Mouse (Mus musculus): ENCODE data around the gene Acta2.

Acta2 gene

GRCm38 (mm10) chr19:34254880-34255681 lies at the start of gene Acta2:
Gene Acta2 (minus strand): TSS chr19:34255590.
- DNase-seq (ENCODE audit: inconsistent age in 2 of 2, low spot score in 1 of 2), result no peak

DNA sequence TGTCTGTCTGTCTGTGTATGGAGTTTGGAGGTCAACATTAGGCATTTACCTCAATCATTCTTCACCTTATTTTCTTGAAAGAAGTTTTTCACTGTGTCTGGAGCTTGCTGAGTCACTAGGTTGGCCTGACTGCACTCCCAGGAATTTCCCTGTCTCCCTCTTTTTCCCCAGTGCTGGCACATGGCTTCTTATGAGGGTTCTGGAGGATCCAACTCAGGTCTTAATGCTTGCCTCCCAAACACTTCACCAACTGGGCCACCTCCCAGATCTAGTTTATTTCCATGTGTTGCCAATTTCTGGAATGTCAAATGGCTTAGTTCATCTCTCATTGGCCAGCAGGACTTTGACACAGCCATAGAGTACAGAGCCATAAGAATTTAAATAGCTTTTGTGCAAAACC lies 49.5 kb upstream of the Acta2 start:
- no peak for DNase-seq (ENCODE audit: inconsistent age in 2 of 2, low spot score in 1 of 2)

GRCm38 (mm10) chr19:34300430-34300829 lies 45.0 kb upstream of the Acta2 start:
- DNase-seq (ENCODE audit: inconsistent age in 2 of 2, low spot score in 1 of 2), result no peak

DNA sequence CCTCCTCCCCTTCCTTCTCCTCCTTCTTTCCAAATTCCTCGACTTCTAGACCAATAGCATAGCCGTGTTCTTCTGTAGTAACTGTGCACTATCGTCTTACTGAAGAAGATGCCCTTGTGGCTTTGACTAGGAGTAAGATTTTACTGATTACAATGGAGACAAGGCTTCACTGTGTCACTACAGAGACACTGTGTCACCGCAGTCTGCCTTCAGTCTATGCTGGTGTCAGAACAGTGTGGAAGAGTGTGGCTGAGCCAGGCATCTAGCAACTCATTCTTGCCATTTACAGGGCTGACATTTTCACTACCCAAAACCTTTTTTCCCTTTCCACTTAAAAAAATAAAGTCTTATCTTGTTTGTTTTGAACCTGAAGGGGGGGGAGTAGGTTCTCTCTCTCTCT lies 43.8 kb upstream of the Acta2 start:
- no peak for DNase-seq (ENCODE audit: inconsistent age in 2 of 2, low spot score in 1 of 2)

DNA sequence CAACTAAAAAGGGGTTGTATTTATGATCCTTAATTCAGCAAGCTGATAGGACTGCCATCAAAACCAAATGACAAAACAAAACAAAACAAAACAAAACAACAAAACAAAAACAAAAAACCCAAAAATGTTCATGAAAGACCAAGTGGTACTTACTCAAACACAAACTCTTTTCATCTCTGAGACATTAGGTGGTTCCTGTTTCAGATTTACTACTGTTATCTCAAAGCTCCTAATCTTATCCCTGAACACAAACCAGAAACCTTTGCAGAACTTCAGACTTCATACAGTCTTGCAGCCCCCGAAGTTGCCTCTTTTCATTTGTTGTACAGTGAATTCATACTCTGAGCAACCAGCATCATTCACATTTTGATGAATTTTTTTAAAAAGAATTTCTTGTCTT lies 43.1 kb upstream of the Acta2 start:
- DNase-seq (ENCODE audit: inconsistent age in 2 of 2, low spot score in 1 of 2), result no peak

DNA sequence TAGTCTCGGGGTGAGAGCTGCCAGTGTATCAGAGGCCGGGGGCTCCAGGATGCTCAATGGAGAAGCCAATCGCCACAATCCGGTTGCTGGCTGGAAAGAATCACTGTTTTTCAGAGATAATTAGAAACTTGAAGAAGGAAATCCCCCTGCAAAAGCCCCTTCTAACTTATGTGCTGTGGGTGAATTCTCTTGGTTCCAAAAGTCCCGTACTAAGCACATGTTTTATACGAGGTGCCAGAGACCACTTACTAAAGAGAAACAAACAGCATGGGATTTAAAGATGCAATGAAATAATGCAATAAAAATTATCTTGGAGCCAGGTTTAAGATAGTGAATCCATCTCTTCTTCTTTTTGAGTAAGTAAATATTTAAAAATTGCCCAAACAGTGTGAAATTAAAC lies 40.1 kb upstream of the Acta2 start:
- DNase-seq (ENCODE audit: inconsistent age in 2 of 2, low spot score in 1 of 2), result no peak

- no peak for DNase-seq (ENCODE audit: inconsistent age in 2 of 2, low spot score in 1 of 2)
Observed at GRCm38 (mm10) chr19:34293376-34293947, 38.1 kb upstream of the Acta2 start.

DNA sequence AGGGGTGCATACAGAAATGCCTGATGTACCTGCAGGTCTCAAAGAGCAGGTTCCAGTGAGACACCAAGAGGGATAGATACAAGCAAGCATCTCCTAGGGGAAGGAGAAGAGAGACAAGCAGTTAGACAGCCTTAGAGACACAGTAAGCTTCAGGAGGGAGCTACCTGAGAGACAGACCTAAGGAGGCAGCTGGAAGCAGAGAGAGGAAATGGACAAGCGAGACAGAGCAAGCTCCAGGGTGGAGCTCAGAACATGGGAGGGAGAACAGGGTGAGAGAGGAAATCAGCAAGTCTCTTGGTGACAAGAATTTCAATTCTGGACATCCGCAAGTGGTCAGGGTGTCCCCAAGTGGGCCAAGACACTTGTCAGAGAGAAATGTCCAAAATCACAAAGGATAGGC lies 37.3 kb upstream of the Acta2 start:
- no peak for DNase-seq (ENCODE audit: inconsistent age in 2 of 2, low spot score in 1 of 2)

DNA sequence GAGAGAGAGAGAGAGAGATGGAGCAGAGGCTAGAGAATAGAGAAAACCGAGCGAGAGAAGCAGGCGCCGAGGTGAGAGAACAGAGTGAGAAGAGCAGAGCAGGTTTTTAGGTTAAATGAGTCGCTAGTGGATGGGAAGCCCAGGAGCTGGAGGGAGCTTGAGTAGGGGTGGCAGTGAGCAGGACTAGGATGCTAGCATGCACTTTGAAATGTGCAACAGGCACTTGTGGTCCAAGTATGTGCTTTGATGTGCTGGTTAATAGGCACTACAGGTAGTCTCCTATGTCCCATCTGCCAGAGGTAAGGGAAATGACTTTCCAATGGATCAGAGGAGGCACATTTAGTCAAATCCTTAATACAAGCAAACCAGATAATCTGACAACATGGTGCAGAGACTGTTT lies 36.6 kb upstream of the Acta2 start:
- DNase-seq (ENCODE audit: inconsistent age in 2 of 2, low spot score in 1 of 2), result no peak

GRCm38 (mm10) chr19:34291379-34291778 lies 36.0 kb upstream of the Acta2 start:
- DNase-seq (ENCODE audit: inconsistent age in 2 of 2, low spot score in 1 of 2), result no peak

DNA sequence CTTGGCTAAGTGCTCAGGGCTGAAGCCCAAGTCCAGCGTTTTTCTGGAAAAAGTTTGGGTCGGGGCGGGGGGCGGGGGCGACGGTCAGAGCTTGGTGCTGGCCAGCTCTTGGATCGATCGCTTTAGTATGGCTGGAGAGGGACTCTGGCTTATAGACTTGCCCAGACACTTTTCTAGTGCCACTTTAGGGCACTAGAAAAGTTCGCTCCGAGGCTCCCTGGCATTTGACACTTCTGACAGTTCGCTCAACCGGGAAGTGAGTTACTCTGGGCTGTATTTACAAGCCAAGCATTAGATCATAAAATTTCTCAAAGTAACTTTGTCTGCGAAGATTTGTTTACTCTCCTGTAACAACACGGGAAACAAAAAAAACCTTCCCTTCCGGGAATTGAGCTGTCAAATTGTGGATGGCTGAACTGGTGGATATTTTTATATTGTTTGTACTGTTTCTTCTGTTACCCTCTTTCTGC lies 35.5 kb upstream of the Acta2 start:
- peak in 1 of 2 experiments; percentile 72 for DNase-seq (ENCODE audit: inconsistent age in 2 of 2, low spot score in 1 of 2)

DNA sequence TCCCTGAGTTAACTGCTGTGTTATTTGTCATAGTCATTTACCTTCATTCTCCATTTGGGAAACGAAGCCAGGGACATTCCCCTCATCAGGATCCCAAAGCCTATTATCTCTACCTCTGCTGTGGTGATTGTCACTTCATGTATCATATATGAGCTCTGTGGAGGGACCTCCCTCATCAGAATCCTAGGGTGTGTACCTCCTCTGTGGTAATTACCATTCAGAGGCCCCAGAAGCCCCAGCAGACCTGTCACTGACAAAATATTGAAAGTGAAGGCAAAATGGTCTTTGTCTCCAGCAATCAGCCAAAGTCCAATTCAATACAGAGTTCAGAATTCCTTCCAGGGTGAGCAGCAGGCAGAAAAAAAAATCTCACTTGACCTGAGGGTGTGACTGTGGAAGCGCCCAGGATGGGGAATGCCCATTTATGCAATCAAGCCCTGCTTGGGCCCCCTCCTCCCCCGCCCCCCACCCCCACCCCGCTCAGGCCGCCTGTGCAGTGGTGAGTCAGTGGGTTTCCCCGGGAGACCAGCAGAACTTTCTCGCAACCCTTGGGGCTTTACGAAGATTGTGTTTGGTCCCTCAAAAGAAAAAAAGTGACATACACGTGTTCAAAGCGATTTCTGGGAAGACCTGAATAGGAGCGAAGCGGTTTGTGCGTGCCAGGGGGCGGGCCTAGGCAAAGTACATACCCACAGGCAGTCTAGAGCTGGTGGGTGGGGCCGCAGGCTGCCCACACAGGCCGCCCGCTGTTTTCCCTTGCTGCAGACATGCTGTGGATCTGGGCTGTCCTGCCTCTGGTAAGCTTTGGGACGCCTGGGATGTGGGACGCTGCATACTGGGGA lies 34.8 kb upstream of the Acta2 start, which contains the start of gene Fas:
Fas (plus strand) TSS at position 719 of the 842 bp plus-strand sequence.
- peak; percentile 84 to 93 for DNase-seq (ENCODE audit: inconsistent age in 2 of 2, low spot score in 1 of 2)

DNA sequence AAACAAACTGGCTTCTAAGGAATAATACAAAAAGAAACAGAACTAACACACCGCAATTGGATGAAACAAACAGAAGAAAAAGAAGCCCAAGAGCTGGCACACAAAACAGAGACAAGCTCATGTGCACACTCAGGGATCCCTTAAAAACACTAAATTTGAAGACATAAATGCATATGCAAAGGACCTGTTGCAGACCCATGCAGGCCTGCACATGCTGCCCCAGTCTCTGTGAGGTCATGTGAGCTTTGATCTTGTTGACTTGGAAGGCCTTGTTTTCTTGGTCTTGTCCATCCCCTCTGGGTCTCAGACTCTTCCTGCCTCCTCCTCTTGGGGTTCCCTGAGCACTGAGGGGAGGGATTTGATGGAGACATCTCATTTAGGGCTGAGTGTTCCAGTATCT lies 33.3 kb upstream of the Acta2 start:
- no peak for DNase-seq (ENCODE audit: inconsistent age in 2 of 2, low spot score in 1 of 2)

- DNase-seq (ENCODE audit: inconsistent age in 2 of 2, low spot score in 1 of 2), result no peak
Observed at GRCm38 (mm10) chr19:34287656-34288415, 32.4 kb upstream of the Acta2 start.

GRCm38 (mm10) chr19:34287221-34287620 lies 31.8 kb upstream of the Acta2 start:
- no peak for DNase-seq (ENCODE audit: inconsistent age in 2 of 2, low spot score in 1 of 2)

DNA sequence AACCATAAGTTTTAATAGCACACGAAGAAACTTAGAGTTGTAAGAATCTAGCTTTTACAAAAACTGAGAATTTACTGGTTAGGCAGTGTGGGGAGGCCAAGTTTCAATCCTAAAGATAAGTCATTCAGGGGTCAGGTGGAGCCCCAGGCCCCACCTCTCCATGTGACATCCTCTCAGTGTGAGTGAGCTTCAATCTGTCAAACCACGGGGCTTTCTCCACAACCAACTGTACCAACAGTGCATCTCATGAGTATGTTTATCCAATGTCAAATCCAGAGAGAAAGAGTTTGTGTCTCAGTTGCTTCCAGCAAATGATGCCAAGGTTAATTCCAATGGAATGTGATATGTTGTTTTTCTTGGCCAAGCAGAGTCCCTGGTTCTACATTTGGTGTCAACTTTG lies 29.4 kb upstream of the Acta2 start:
- DNase-seq (ENCODE audit: inconsistent age in 2 of 2, low spot score in 1 of 2), result no peak

DNA sequence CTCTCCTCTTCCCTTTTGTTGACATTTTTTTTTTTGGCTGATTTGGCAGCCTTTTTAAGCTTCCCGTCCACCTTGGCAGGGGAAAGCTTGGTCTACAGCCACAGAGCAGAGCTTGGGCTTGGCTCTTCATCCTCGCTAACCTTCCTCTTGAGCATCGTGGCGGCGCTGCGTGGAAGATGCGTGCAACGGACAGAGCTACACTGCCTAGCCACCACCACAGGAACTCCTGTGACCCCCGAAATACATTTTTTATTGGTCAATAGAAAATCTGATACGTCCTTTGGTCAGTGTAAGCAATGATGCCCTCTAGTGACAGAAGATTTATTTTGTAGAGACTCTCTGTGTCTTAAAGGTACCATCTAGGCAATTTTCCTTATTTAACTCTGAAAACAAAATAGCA lies 29.0 kb upstream of the Acta2 start:
- peak in 1 of 2 experiments; percentile 65 for DNase-seq (ENCODE audit: inconsistent age in 2 of 2, low spot score in 1 of 2)

GRCm38 (mm10) chr19:34283614-34284013 lies 28.2 kb upstream of the Acta2 start:
- peak in 1 of 2 experiments; percentile 39 for DNase-seq (ENCODE audit: inconsistent age in 2 of 2, low spot score in 1 of 2)

- peak in 1 of 2 experiments; percentile 43 for DNase-seq (ENCODE audit: inconsistent age in 2 of 2, low spot score in 1 of 2)
Observed at GRCm38 (mm10) chr19:34278078-34278477, 22.7 kb upstream of the Acta2 start.

GRCm38 (mm10) chr19:34273073-34273472 lies 17.7 kb upstream of the Acta2 start:
- no peak for DNase-seq (ENCODE audit: inconsistent age in 2 of 2, low spot score in 1 of 2)
